Mouse (Mus musculus): ENCODE measurements around the gene Dpyd. TPM values are rescaled to one million over a fixed set of nuclear protein-coding genes. Genes with fewer than 3 reads are reported as not detected.

Gene Dpyd
- total and polyA plus RNA-seq, 2 experiments from 2014 or later = 3.7 to 4.1 TPM

DNA sequence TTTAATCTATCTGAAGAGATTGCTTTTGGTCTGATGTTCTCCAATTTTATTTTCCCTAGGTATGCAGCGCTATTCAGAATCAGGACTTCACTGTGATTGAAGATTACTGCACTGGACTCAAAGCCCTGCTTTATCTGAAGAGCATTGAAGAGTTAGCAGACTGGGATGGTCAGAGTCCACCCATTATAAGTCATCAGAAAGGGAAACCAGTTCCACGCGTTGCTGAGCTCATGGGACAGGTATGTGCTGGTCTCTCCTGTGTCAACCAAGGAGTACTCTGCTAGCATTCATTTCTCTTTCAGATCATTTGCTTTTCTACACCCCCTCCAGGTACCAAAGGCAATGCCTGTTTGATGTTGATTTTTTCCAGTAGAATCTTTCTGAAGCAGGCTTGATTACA is 752.8 kb downstream of the Dpyd start:
- no peak for TF ChIP-seq CTCF (IDR thresholded peaks at IDR 0.05; ENCODE audit: low read depth)
- H3K4me2 ChIP-seq (ENCODE audit: low read depth, low read length) = no peak overlapping the region
- DNase-seq (ENCODE audit: low spot score) = no peak
- H3K36me3 ChIP-seq (ENCODE audit: insufficient read depth, low read length) = no peaks in the 10 kb centered on the region
- no peaks in the 10 kb centered on the region for H3K9me3 ChIP-seq (ENCODE audit: low read length)
- H3K4me3 ChIP-seq (ENCODE audit: low read length) = no peak overlapping the region
- H3K27me3 ChIP-seq (ENCODE audit: insufficient read depth, low read length) = no peaks in the 10 kb centered on the region
- no peak for ATAC-seq
- no peaks in the 10 kb centered on the region for H3K4me1 ChIP-seq (ENCODE audit: insufficient read depth, low read length)
- no peak overlapping the region for H3K9ac ChIP-seq (replicated peaks; ENCODE audit: low read length)
- 89% methylated on average over 3 of the region's 3 CpGs for WGBS
- no peak overlapping the region for H3K27ac ChIP-seq

- Histone ChIP-seq H3K36me3 (ENCODE audit: insufficient read depth, low read length) (no peaks in the 10 kb centered on the region), H3K27me3 (ENCODE audit: insufficient read depth, low read length) (no peaks in the 10 kb centered on the region), H3K4me1 (ENCODE audit: insufficient read depth, low read length) (peaks cover 7% of the 10 kb centered on the region), H3K4me2 (ENCODE audit: low read depth, low read length) (no peak overlapping the region), H3K27ac (no peak overlapping the region), H3K9me3 (ENCODE audit: low read length) (no peaks in the 10 kb centered on the region), H3K9ac (replicated peaks; ENCODE audit: low read length) (no peak overlapping the region), H3K4me3 (ENCODE audit: low read length) (no peak overlapping the region)
- no peak for DNase-seq (ENCODE audit: low spot score)
- TF ChIP-seq CTCF (IDR thresholded peaks at IDR 0.05; ENCODE audit: low read depth) = no peak
- WGBS = 68% methylated on average over 7 of the region's 7 CpGs
- ATAC-seq = no peak
Observed at GRCm38 (mm10) chr3:119329063-119329462, 767.1 kb downstream of the Dpyd start.

DNA sequence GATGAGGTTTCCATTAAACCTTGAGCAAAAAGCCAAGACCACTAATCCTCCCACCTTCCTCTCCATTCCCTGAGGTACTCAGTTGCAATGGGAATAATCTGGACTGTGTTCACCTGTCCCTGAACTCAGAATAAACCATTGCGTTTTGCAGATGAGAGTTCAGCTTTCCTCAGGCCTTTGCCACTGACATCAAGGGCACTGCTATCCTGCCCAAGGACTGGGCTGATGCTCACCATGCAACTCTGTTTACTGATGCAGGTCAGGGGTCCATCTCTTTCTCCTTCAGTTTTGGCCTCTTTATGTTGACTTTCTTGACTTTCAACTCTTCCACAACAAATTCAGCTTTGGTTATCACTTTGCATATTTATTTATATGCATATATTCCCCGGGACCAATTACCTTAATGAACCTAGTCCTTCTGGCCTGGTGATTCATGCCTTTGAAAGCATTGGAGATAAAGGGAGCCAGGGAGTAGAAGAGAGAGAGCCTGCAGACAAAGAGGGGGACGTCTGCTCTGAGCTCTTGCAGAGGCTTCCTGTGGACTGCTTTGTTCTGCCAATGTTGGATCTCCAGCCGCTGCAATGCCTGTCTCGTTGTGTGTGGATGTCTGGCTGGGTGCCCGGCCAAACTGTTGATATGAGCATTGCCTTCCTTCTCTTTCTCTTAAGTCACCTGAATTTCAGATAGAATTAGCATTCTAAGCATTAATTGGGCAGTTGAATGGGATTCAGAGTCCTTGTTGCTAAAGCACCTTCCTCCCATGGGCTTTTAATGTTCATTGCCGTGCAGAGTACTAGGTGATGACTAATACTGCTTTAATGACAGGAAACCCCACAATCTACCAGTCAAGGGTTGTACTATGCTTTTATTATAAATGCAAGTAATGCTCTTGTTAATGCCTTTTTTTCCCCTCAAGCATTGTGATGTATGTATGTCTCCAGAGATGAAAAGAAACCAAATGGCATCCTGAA is 771.7 kb downstream of the Dpyd start:
- H3K27me3 ChIP-seq (ENCODE audit: insufficient read depth, low read length) = no peaks in the 10 kb centered on the region
- TF ChIP-seq CTCF (IDR thresholded peaks at IDR 0.05; ENCODE audit: low read depth) = no peak
- H3K4me2 ChIP-seq (ENCODE audit: low read depth, low read length) = no peak overlapping the region
- no peaks in the 10 kb centered on the region for H3K36me3 ChIP-seq (ENCODE audit: insufficient read depth, low read length)
- DNase-seq (ENCODE audit: low spot score) = peak; percentile 40
- no peak overlapping the region for H3K9ac ChIP-seq (replicated peaks; ENCODE audit: low read length)
- ATAC-seq = no peak
- H3K4me3 ChIP-seq (ENCODE audit: low read length) = no peak overlapping the region
- WGBS = 24% methylated on average over 7 of the region's 7 CpGs
- H3K27ac ChIP-seq = no peak overlapping the region
- H3K4me1 ChIP-seq (ENCODE audit: insufficient read depth, low read length) = peaks cover 7% of the 10 kb centered on the region
- no peaks in the 10 kb centered on the region for H3K9me3 ChIP-seq (ENCODE audit: low read length)

DNA sequence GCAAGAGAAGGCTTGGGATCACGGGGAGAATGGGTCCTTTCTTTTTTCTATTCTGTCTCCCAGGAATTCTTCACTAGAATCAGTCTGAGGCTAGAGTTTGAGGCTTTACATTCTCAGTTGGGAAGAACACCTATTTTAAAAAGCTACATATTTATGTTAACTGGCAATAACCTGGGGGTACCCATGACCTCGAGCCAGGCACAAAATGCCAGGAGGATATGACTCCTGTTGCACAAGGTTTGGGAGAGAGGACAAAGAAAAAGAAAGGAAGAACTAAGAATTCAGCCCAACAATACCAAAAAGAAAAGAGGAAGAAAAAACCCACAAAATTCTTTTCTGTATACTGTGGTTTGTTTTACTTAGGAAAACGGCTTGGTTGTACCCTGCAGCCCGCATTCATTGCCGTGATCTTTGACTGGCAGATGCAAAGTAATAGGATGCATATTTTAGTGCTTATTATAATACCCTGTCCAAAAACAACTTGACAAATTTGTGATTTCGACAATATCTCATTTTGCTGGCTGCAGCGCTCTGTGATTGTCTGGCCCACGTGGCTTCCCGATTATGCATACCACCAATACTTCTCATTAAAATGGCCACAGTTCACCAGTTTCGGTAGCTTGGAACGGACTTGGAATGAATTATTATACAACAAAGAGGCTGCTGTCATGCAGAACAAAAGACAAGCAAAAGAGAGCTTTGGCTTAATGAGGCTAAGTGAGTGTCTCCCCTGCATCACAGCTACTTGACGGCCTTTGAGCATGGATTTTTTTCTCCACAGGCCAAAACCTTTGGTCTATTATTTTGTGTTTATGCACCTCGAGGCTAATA is 799.8 kb downstream of the Dpyd start:
- Histone ChIP-seq H3K27me3 (ENCODE audit: insufficient read depth, low read length) (no peaks in the 10 kb centered on the region), H3K9ac (replicated peaks; ENCODE audit: low read length) (no peak overlapping the region), H3K9me3 (ENCODE audit: low read length) (no peaks in the 10 kb centered on the region), H3K4me1 (ENCODE audit: insufficient read depth, low read length) (0 out of 2 replicates have a peak, but pooled peaks cover 7% of the 10 kb centered on the region), H3K36me3 (ENCODE audit: insufficient read depth, low read length) (no peaks in the 10 kb centered on the region), H3K27ac (no peak overlapping the region), H3K4me2 (ENCODE audit: low read depth, low read length) (peak overlapping the region; percentile 29), H3K4me3 (ENCODE audit: low read length) (no peak overlapping the region)
- peak; percentile 35 for DNase-seq (ENCODE audit: low spot score)
- 21% methylated on average over 13 of the region's 13 CpGs for WGBS
- TF ChIP-seq CTCF (IDR thresholded peaks at IDR 0.05; ENCODE audit: low read depth) = no peak
- ATAC-seq = peak; percentile 72

DNA sequence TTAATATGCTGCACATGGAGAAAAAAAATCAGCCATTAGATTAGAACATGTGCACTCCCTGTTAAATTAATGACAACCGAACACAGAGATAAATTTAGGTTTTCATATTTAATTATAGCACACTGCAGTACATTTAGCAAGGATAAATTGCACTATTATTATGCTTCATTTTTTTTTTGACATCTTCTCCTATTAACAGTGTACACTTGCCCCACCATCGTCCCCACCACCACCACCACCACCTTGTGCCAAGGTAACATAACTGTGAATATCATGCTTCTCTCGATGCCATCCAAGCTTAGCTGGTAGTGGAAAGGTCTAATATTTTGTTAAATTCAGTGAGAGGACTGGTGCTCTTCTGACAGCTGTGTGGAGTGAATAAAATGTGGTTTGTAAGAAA is 800.5 kb downstream of the Dpyd start:
- Histone ChIP-seq H3K4me2 (ENCODE audit: low read depth, low read length) (no peak overlapping the region), H3K36me3 (ENCODE audit: insufficient read depth, low read length) (no peaks in the 10 kb centered on the region), H3K27ac (no peak overlapping the region), H3K27me3 (ENCODE audit: insufficient read depth, low read length) (no peaks in the 10 kb centered on the region), H3K9ac (replicated peaks; ENCODE audit: low read length) (no peak overlapping the region), H3K4me3 (ENCODE audit: low read length) (no peak overlapping the region), H3K4me1 (ENCODE audit: insufficient read depth, low read length) (0 out of 2 replicates have a peak, but pooled peaks cover 7% of the 10 kb centered on the region), H3K9me3 (ENCODE audit: low read length) (no peaks in the 10 kb centered on the region)
- DNase-seq (ENCODE audit: low spot score) (no peak), ATAC-seq (no peak)
- WGBS = 39% methylated on average over 3 of the region's 3 CpGs
- no peak for TF ChIP-seq CTCF (IDR thresholded peaks at IDR 0.05; ENCODE audit: low read depth)

DNA sequence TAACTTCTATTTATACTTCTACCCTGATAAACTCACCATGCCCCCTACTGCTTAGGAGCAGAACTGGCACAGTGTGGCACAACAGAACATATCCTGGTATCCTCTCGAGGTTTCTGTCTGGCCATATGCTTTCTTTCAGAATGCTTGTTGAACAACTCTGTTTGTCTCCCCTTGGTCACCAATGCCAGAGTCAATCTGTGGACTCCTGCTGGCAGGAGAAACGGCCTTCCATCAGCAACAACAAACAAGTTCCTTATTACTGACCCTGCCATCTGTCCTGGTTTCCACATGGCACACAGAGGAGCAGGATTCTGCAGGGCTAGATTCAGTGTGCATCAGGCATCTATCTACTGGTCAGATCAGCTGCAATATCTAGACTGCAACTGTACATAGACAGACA is 807.0 kb downstream of the Dpyd start:
- TF ChIP-seq CTCF (IDR thresholded peaks at IDR 0.05; ENCODE audit: low read depth) = peak; percentile 39
- ATAC-seq = peak; percentile 78
- H3K4me3 ChIP-seq (ENCODE audit: low read length) = no peak overlapping the region
- no peaks in the 10 kb centered on the region for H3K27me3 ChIP-seq (ENCODE audit: insufficient read depth, low read length)
- no peaks in the 10 kb centered on the region for H3K9me3 ChIP-seq (ENCODE audit: low read length)
- no peak overlapping the region for H3K27ac ChIP-seq
- no peak overlapping the region for H3K4me2 ChIP-seq (ENCODE audit: low read depth, low read length)
- H3K36me3 ChIP-seq (ENCODE audit: insufficient read depth, low read length) = no peaks in the 10 kb centered on the region
- H3K4me1 ChIP-seq (ENCODE audit: insufficient read depth, low read length) = no peaks in the 10 kb centered on the region
- H3K9ac ChIP-seq (replicated peaks; ENCODE audit: low read length) = no peak overlapping the region
- peak; percentile 54 for DNase-seq (ENCODE audit: low spot score)
- WGBS = 45% methylated on average over 2 of the region's 2 CpGs

Data from hindbrain, postnatal 0 days (tissue).